Mouse (Mus musculus): Measurements from ENCODE around the gene Nmu.
A peak's percentile ranks its signal among the peaks of the same experiment; 100 is the strongest.

Gene Nmu

GRCm38 (mm10) chr5:76321249-76322196 lies 42.1 kb downstream of the Nmu start:
- no peak for DNase-seq (ENCODE audit: low read depth, low spot score)

- no peak for DNase-seq (ENCODE audit: low read depth, low spot score)
These were observed 55.4 kb downstream of the Nmu start for GRCm38 (mm10) chr5:76308206-76308605.

GRCm38 (mm10) chr5:76306261-76306660 lies 57.3 kb downstream of the Nmu start:
- DNase-seq (ENCODE audit: low read depth, low spot score) = no peak

GRCm38 (mm10) chr5:76305616-76306015 lies 58.0 kb downstream of the Nmu start:
- peak; percentile 9 for DNase-seq (ENCODE audit: low read depth, low spot score)

- peak; percentile 91 for DNase-seq (ENCODE audit: low read depth, low spot score)
These were observed 58.9 kb downstream of the Nmu start, which contains the start of gene Clock for GRCm38 (mm10) chr5:76304452-76305341. Gene Clock, minus strand, starts transcription at chr5:76304792.

GRCm38 (mm10) chr5:76303745-76304451 lies 59.7 kb downstream of the Nmu start:
- peak; percentile 73 for DNase-seq (ENCODE audit: low read depth, low spot score)

- no peak for DNase-seq (ENCODE audit: low read depth, low spot score)
These were observed 60.2 kb downstream of the Nmu start for GRCm38 (mm10) chr5:76303379-76303744.

- DNase-seq (ENCODE audit: low read depth, low spot score) = no peak
These were observed 61.6 kb downstream of the Nmu start for GRCm38 (mm10) chr5:76302009-76302408.

GRCm38 (mm10) chr5:76289234-76289691 lies 74.3 kb downstream of the Nmu start:
- DNase-seq (ENCODE audit: low read depth, low spot score) = no peak

GRCm38 (mm10) chr5:76288256-76288655 lies 75.3 kb downstream of the Nmu start:
- DNase-seq (ENCODE audit: low read depth, low spot score) = no peak

- DNase-seq (ENCODE audit: low read depth, low spot score) = peak; percentile 42
These were observed 76.5 kb downstream of the Nmu start for GRCm38 (mm10) chr5:76287062-76287461.

GRCm38 (mm10) chr5:76285699-76286098 lies 77.9 kb downstream of the Nmu start:
- DNase-seq (ENCODE audit: low read depth, low spot score) = no peak

GRCm38 (mm10) chr5:76283890-76284289 lies 79.7 kb downstream of the Nmu start:
- no peak for DNase-seq (ENCODE audit: low read depth, low spot score)

Data from CD4-positive, CD25-positive, alpha-beta regulatory T cell, adult 2 months (primary cell).